Mouse (Mus musculus) embryonic facial prominence, embryonic 14.5 days (tissue): ENCODE data around the gene Gm16253. TPM values are rescaled to one million over a fixed set of nuclear protein-coding genes. Genes with fewer than 3 reads are reported as not detected.

Experiments
- ATAC-seq: fragments of 200-750 bp; cut with Nextera tagmentation; 2 replicates; pipeline ENCODE4 v1.8.0; 2017; ENCODE audit warnings: low read depth, moderate number of reproducible peaks, moderate TSS enrichment
- DNase-seq: peaks from one replicate; pipeline ENCODE4 v3.0.0-alpha.2; 2015; ENCODE audit warnings: low spot score
- H3K27ac ChIP-seq: fragments of 300-500 bp; sonication (generic); replicated peaks from 2 replicates; pipeline ENCODE4 v1.5.1; 2014; ENCODE audit warnings: low read depth, mild to moderate bottlenecking, low read length, moderate library complexity
- H3K27me3 ChIP-seq: fragments of 300-500 bp; sonication (generic); replicated peaks from 2 replicates; pipeline ENCODE4 v1.6.1; 2014; ENCODE audit warnings: low read length; ENCODE audit not compliant: control insufficient read depth, insufficient read depth
- H3K36me3 ChIP-seq: fragments of 300-500 bp; sonication (generic); 2 replicates; pipeline ENCODE4 v1.6.1; 2014; ENCODE audit warnings: low read length, mixed read lengths; ENCODE audit not compliant: control insufficient read depth, insufficient read depth
- H3K4me1 ChIP-seq: fragments of 300-500 bp; sonication (generic); 2 replicates; pipeline ENCODE4 v1.6.1; 2014; ENCODE audit warnings: antibody characterized with exemption, low read length; ENCODE audit not compliant: control insufficient read depth, insufficient read depth
- H3K4me2 ChIP-seq: fragments of 300-500 bp; sonication (generic); 2 replicates; pipeline ENCODE4 v1.6.1; 2014; ENCODE audit warnings: low read depth, mild to moderate bottlenecking, low read length, moderate library complexity, mixed read lengths
- H3K4me3 ChIP-seq: fragments of 300-500 bp; sonication (generic); 2 replicates; pipeline ENCODE4 v1.5.1; 2014; ENCODE audit warnings: low read depth, mild to moderate bottlenecking, low read length
- H3K9ac ChIP-seq: fragments of 300-500 bp; sonication (generic); 2 replicates; pipeline ENCODE4 v1.6.1; 2014; ENCODE audit warnings: low read depth, mild to moderate bottlenecking, low read length, moderate library complexity, mixed read lengths
- H3K9me3 ChIP-seq: fragments of 300-500 bp; sonication (generic); 2 replicates; pipeline ENCODE4 v1.6.1; 2016; ENCODE audit warnings: low read length; ENCODE audit not compliant: control insufficient read depth
- WGBS: fragments of 180-500 bp; shearing (Covaris S2); extraction: QIAGEN DNeasy Blood & Tissue Kit; methylation state at CpG from one replicate; pipeline ENCODE4 v1.1.7; 2014; 5-methylcytosine and 5-hydroxymethylcytosine counted together
- polyA plus RNA-seq: library from polyadenylated mRNA; unstranded; fragments of >200 nt; fragmentation: Nextera tagmentation; extraction: Ambion mirVana; gene quantifications from 2 replicates; pipeline ENCODE4 v1.2.1, GENCODE M21; 2014

The Gm16253 gene
- polyA plus RNA-seq, 1 experiment from 2014 or later: not detected

- peaks cover 12% of the 10 kb centered on the region for H3K4me1 ChIP-seq
Observed at GRCm38 (mm10) chr3:96554251-96554650, 22.5 kb upstream of the Gm16253 start.

GRCm38 (mm10) chr3:96555041-96555596 lies 21.7 kb upstream of the Gm16253 start:
- DNase-seq (peak; percentile 89), ATAC-seq (peak; percentile 11; the same call in 1 of the 2 replicates)
- Histone ChIP-seq H3K27me3 (no peaks in the 10 kb centered on the region), H3K36me3 (peaks cover 7% of the 10 kb centered on the region), H3K4me2 (peak overlapping the region; percentile 23; the same call in 1 of the 2 replicates), H3K27ac (peak overlapping the region; percentile 80), H3K4me3 (no peak overlapping the region), H3K9ac (peak overlapping the region; percentile 36; the same call in 1 of the 2 replicates), H3K9me3 (no peaks in the 10 kb centered on the region), H3K4me1 (peaks cover 20% of the 10 kb centered on the region)
- 31% methylated on average over 12 of the region's 12 CpGs for WGBS

More at GRCm38 (mm10) chr3:96554251-96554650, 22.5 kb upstream of the Gm16253 start:
- ATAC-seq (no peak), DNase-seq (no peak)
- Histone ChIP-seq H3K9me3 (no peaks in the 10 kb centered on the region), H3K9ac (no peak overlapping the region), H3K4me3 (no peak overlapping the region), H3K27me3 (no peaks in the 10 kb centered on the region), H3K27ac (peak overlapping the region; percentile 80; the same call in 1 of the 2 replicates), H3K4me2 (no peak overlapping the region), H3K36me3 (no peaks in the 10 kb centered on the region)
- 77% methylated on average over 6 of the region's 6 CpGs for WGBS

DNA sequence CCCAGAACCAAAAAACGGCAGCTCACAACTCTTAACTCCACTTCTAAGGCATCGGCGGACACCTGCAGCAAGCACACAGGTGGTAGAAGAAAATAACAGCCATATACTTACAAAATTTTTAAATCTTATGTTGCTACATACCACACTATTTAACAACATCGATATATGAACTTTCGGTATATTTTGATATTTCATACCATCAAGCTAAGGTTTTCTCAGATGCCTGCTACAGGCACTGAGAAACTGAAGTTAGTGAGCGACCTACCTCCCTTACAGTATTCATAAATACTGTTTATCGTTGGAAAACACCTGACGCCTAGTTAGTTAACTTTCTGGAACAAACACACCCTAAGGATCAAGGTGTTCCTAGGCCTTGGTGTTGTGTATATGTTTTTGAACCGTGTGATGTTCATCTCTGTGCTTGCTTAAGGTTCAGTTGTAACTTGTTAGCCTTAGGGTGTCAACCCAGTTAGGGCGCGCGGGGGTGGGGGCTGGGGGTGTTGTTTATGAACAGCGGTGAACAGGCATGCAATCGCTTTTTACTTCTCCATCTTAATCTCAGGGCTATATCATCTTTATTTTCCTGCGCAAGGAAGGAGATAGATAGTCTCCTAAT lies 20.7 kb upstream of the Gm16253 start:
- DNase-seq (no peak), ATAC-seq (no peak)
- 77% methylated on average over 15 of the region's 15 CpGs for WGBS
- Histone ChIP-seq H3K4me3 (peak overlapping the region; percentile 64; the same call in 1 of the 2 replicates), H3K27ac (peak overlapping the region; percentile 91; the same call in 1 of the 2 replicates), H3K9ac (no peak overlapping the region), H3K9me3 (no peaks in the 10 kb centered on the region), H3K4me1 (peaks cover 29% of the 10 kb centered on the region), H3K27me3 (no peaks in the 10 kb centered on the region), H3K4me2 (peak overlapping the region; percentile 84), H3K36me3 (peaks cover 17% of the 10 kb centered on the region)

- Histone ChIP-seq H3K4me2 (peak overlapping the region; percentile 84), H3K27me3 (no peaks in the 10 kb centered on the region), H3K4me1 (peaks cover 34% of the 10 kb centered on the region), H3K9me3 (no peaks in the 10 kb centered on the region), H3K27ac (peak overlapping the region; percentile 91), H3K9ac (peak overlapping the region; percentile 66), H3K4me3 (peak overlapping the region; percentile 64), H3K36me3 (peaks cover 22% of the 10 kb centered on the region)
- WGBS: 3% methylated on average over 22 of the region's 22 CpGs
- ATAC-seq (no peak), DNase-seq (peak; percentile 44)
Observed at GRCm38 (mm10) chr3:96556651-96557635, 19.8 kb upstream of the Gm16253 start.

- peaks cover 22% of the 10 kb centered on the region for H3K36me3 ChIP-seq
- 0% methylated on average over 21 of the region's 26 CpGs for WGBS
- DNase-seq (peak; percentile 100), ATAC-seq (peak; percentile 99)
- H3K9me3 ChIP-seq: no peaks in the 10 kb centered on the region
- peak within 1 kb of the TSS; percentile 64 for H3K4me3 ChIP-seq
- peaks cover 34% of the 10 kb centered on the region for H3K4me1 ChIP-seq
- peak within 1 kb of the TSS; percentile 84 for H3K4me2 ChIP-seq
- peak within 1 kb of the TSS; percentile 91 for H3K27ac ChIP-seq
- no peaks in the 10 kb centered on the region for H3K27me3 ChIP-seq
- H3K9ac ChIP-seq: peak within 1 kb of the TSS; percentile 78
Observed at GRCm38 (mm10) chr3:96557694-96558093, 19.1 kb upstream of the Gm16253 start, which contains the start of gene Txnip. Gene Txnip, plus strand, starts transcription at chr3:96557957.

DNA sequence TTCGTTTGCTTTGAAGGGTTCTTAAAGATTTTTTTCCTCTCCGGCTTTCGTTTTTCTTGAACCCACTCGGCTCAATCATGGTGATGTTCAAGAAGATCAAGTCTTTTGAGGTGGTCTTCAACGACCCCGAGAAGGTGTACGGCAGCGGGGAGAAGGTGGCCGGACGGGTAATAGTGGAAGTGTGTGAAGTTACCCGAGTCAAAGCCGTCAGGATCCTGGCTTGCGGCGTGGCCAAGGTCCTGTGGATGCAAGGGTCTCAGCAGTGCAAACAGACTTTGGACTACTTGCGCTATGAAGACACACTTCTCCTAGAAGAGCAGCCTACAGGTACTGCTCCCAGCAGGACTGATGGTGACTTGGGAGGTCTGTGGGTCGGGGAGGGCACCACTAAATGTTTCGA lies 18.6 kb upstream of the Gm16253 start:
- WGBS: under 1% methylated on average over 17 of the region's 17 CpGs
- ATAC-seq (no peak), DNase-seq (no peak)
- Histone ChIP-seq H3K27me3 (no peaks in the 10 kb centered on the region), H3K4me2 (peak overlapping the region; percentile 84), H3K4me3 (peak overlapping the region; percentile 64), H3K36me3 (peaks cover 22% of the 10 kb centered on the region), H3K9ac (peak overlapping the region; percentile 78), H3K9me3 (no peaks in the 10 kb centered on the region), H3K4me1 (peaks cover 34% of the 10 kb centered on the region), H3K27ac (peak overlapping the region; percentile 86)

- H3K9ac ChIP-seq: peak overlapping the region; percentile 78
- H3K4me3 ChIP-seq: peak overlapping the region; percentile 64
- peaks cover 34% of the 10 kb centered on the region for H3K4me1 ChIP-seq
- peaks cover 22% of the 10 kb centered on the region for H3K36me3 ChIP-seq
- ATAC-seq (no peak), DNase-seq (no peak)
- peak overlapping the region; percentile 84 for H3K4me2 ChIP-seq
- no peaks in the 10 kb centered on the region for H3K9me3 ChIP-seq
- WGBS: 37% methylated on average over 10 of the region's 10 CpGs
- H3K27ac ChIP-seq: peak overlapping the region; percentile 86
- no peaks in the 10 kb centered on the region for H3K27me3 ChIP-seq
Observed at GRCm38 (mm10) chr3:96558668-96559196, 18.1 kb upstream of the Gm16253 start.

- no peak for ATAC-seq
- Histone ChIP-seq H3K9ac (peak overlapping the region; percentile 78), H3K9me3 (no peaks in the 10 kb centered on the region), H3K4me3 (peak overlapping the region; percentile 64), H3K4me1 (peaks cover 37% of the 10 kb centered on the region), H3K4me2 (peak overlapping the region; percentile 84), H3K36me3 (peaks cover 22% of the 10 kb centered on the region), H3K27me3 (no peaks in the 10 kb centered on the region), H3K27ac (peak overlapping the region; percentile 86; the same call in 1 of the 2 replicates)
- DNase-seq: no peak
- WGBS: 71% methylated on average over 12 of the region's 12 CpGs
Observed at GRCm38 (mm10) chr3:96559398-96559910, 17.3 kb upstream of the Gm16253 start.
